Mouse (Mus musculus) c-Kit-positive CD71-positive TER-119-positive erythroid progenitor cells, embryonic 14.5 days (primary cell): Measurements from ENCODE around the gene Rbm34.

Experiments
- DNase-seq: peaks from one replicate; pipeline ENCODE4 v3.0.0-alpha.2; 2013; ENCODE audit warnings: low spot score

The Rbm34 gene

GRCm38 (mm10) chr8:126961516-126961915 lies 9.4 kb downstream of the Rbm34 start:
- DNase-seq, result no peak

GRCm38 (mm10) chr8:126951900-126952636 lies 18.8 kb downstream of the Rbm34 start:
- DNase-seq, result no peak

- no peak for DNase-seq
These were observed 21.3 kb downstream of the Rbm34 start for GRCm38 (mm10) chr8:126949527-126949926.

- no peak for DNase-seq
These were observed 24.4 kb downstream of the Rbm34 start for GRCm38 (mm10) chr8:126946444-126946843.

GRCm38 (mm10) chr8:126945730-126946163 lies 25.1 kb downstream of the Rbm34 start, which contains the start of gene Tomm20:
Tomm20 (minus strand) TSS chr8:126945844.
- peak; percentile 88 for DNase-seq

GRCm38 (mm10) chr8:126944781-126945691 lies 25.8 kb downstream of the Rbm34 start:
- peak; percentile 53 for DNase-seq

- no peak for DNase-seq
These were observed 27.3 kb downstream of the Rbm34 start for GRCm38 (mm10) chr8:126943565-126943964.

- no peak for DNase-seq
These were observed 33.5 kb downstream of the Rbm34 start for GRCm38 (mm10) chr8:126937337-126937736.

GRCm38 (mm10) chr8:126935932-126936331 lies 34.9 kb downstream of the Rbm34 start:
- no peak for DNase-seq

- DNase-seq, result no peak
These were observed 35.5 kb downstream of the Rbm34 start for GRCm38 (mm10) chr8:126935387-126935786.

GRCm38 (mm10) chr8:126932656-126933055 lies 38.2 kb downstream of the Rbm34 start:
- no peak for DNase-seq

GRCm38 (mm10) chr8:126932249-126932648 lies 38.6 kb downstream of the Rbm34 start:
- DNase-seq, result peak; percentile 34

- no peak for DNase-seq
These were observed 39.2 kb downstream of the Rbm34 start for GRCm38 (mm10) chr8:126931720-126932119.

GRCm38 (mm10) chr8:126929607-126930161 lies 41.2 kb downstream of the Rbm34 start:
- DNase-seq, result peak; percentile 74

GRCm38 (mm10) chr8:126928755-126929505 lies 41.9 kb downstream of the Rbm34 start:
- no peak for DNase-seq

- DNase-seq, result no peak
These were observed 42.8 kb downstream of the Rbm34 start for GRCm38 (mm10) chr8:126928028-126928427.

GRCm38 (mm10) chr8:126927058-126927457 lies 43.8 kb downstream of the Rbm34 start:
- DNase-seq, result no peak

- DNase-seq, result no peak
These were observed 47.9 kb downstream of the Rbm34 start for GRCm38 (mm10) chr8:126922981-126923380.

GRCm38 (mm10) chr8:126921432-126921831 lies 49.4 kb downstream of the Rbm34 start:
- DNase-seq, result no peak

GRCm38 (mm10) chr8:126920845-126921244 lies 50.0 kb downstream of the Rbm34 start:
- no peak for DNase-seq

GRCm38 (mm10) chr8:126920386-126920785 lies 50.5 kb downstream of the Rbm34 start:
- DNase-seq, result no peak

- no peak for DNase-seq
These were observed 51.2 kb downstream of the Rbm34 start for GRCm38 (mm10) chr8:126919703-126920102.
